Mouse (Mus musculus): ENCODE data around the gene P2ry12.

DNA sequence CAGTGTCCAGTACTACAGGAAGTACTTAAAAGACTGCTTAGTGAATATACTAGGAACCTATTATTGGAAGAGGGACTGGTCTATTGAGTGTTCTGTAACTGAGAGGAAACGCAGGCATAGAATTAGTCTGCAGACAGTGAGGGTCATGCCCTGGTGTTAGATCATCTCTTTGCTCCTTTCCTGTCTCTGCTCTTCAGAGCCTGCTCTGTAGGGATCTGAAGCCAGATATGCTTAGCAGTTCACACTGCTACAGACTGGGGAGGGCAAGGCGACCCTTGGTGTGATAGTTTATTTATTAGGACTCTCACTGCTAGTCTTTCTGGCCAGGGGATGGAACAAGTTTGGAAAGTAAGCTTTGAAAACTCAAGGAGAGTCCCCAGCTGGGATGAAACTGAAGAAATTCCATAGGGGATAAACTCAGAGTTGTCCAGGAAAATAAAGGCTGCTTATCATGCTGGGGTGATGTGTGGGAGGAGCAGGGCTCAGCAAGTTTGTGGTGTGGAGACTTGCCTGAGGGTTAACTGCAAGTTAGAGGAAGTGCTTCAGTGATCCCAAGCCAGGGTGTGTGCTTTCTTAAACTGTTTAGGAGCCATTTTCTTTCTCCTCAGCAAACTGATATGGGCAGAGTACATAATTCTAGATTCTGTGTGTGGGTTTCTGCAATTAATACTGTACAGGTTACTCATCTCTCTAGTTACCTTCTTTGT is 92.6 kb downstream of the P2ry12 start:
- TF ChIP-seq CTCF (IDR thresholded peaks at IDR 0.05; ENCODE audit: low read depth) = no peak
- TF ChIP-seq EP300 (IDR thresholded peaks at IDR 0.05; ENCODE audit: low read depth) = no peak

Data from liver, embryonic 14.5 days (tissue).